ENCODE assay signal across 25 mouse cellular contexts in the genomic region with DNA sequence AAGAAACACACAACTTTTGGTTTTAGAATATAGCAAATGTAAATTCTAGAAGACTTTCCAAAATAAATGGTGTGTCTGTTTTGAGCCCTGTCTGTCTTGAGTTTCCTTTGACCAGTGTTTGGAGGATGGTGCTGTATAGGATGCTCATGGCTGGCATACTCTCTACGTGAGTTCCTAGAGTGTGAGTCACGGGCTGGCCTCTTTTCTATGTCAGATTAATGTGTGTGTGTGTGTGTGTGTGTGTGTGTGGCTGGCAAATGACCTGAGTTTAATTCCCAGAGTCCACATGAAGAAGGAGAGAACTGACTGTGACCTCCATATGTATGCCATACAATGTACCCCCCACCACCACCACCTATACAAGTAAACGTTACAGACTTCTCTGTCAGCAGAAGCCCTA. TPM values are rescaled to one million over a fixed set of nuclear protein-coding genes. Genes with fewer than 3 reads are reported as not detected.
A peak's percentile ranks its signal among the peaks of the same experiment; 100 is the strongest.
DNase-seq lines count a peak whose midpoint lies in the region; ATAC-seq and TF ChIP-seq lines count a peak whose summit lies in the region.
"Had no signal": no experiment of that assay in that cellular context is flagged by ENCODE, and none has a peak within 500 bp of the region (broad histone marks: within the 10 kb centered on the region; RNA-seq: fewer than 3 reads in every experiment).

No protein-coding gene starts in this region.

- intact Hi-C loops in heart, postnatal 14 days (cut with DNase I): no loop called here

- ATAC-seq in intestine, postnatal 0 days: no peak
- ATAC-seq in intestine, embryonic 16.5 days: no peak
- ATAC-seq: activated CD4-positive, CD25-positive, alpha-beta regulatory T cell, adult 4 months; CD4-positive, CD25-positive, alpha-beta regulatory T cell, adult 4 months; Patski had no signal

- H3K9ac ChIP-seq in intestine, postnatal 0 days (ENCODE audit: low read depth, low read length): no peak overlapping the region
- H3K9ac ChIP-seq in intestine, embryonic 16.5 days (ENCODE audit: low read depth, low read length): no peak overlapping the region

- no peak overlapping the region for H3K4me2 ChIP-seq in intestine, postnatal 0 days (replicated peaks; ENCODE audit: low read depth)
- no peak overlapping the region for H3K4me2 ChIP-seq in intestine, embryonic 16.5 days (ENCODE audit: low read depth, low read length)

- peaks cover 64% of the 10 kb centered on the region for H3K36me3 ChIP-seq in intestine, postnatal 0 days (ENCODE audit: control insufficient read depth, insufficient read depth)
- H3K36me3 ChIP-seq in intestine, embryonic 16.5 days (ENCODE audit: control insufficient read depth, insufficient read depth, low read length): peaks cover 18% of the 10 kb centered on the region

- 81% methylated on average over 3 of the region's 3 CpGs for WGBS in intestine, postnatal 0 days
- 77% methylated on average over 3 of the region's 3 CpGs for WGBS in intestine, embryonic 16.5 days

- H3K9me3 ChIP-seq in intestine, postnatal 0 days (ENCODE audit: control insufficient read depth): no peaks in the 10 kb centered on the region
- no peaks in the 10 kb centered on the region for H3K9me3 ChIP-seq in intestine, embryonic 16.5 days (ENCODE audit: control insufficient read depth, low read length)
- H3K9me3 ChIP-seq: G1E had no signal

- no peaks in the 10 kb centered on the region for H3K27me3 ChIP-seq in intestine, postnatal 0 days (replicated peaks; ENCODE audit: control insufficient read depth, insufficient read depth, low read length)
- H3K27me3 ChIP-seq in intestine, embryonic 16.5 days (replicated peaks; ENCODE audit: control insufficient read depth, insufficient read depth, low read length): no peaks in the 10 kb centered on the region
- H3K27me3 ChIP-seq: CH12.LX, Patski had no signal

- DNase-seq in 3T3-L1 (ENCODE audit: low read depth, low spot score) (peak; percentile 82), NIH3T3 (ENCODE audit: low read depth) (peak; percentile 74)
- DNase-seq in Muller cell, postnatal 12 days (ENCODE audit: inconsistent ontology term): peak; percentile 45
- DNase-seq in heart, postnatal 14 days: no peak
- no peak for DNase-seq in retina, embryonic 14.5 days (ENCODE audit: low spot score)
- DNase-seq in urinary bladder, postnatal 25 days (ENCODE audit: low spot score): no peak
- DNase-seq: adrenal gland, adult 2 months; adrenal gland, adult 8-10 months; adrenal gland, postnatal 10 days; adrenal gland, postnatal 14 days; adrenal gland, postnatal 25 days; adrenal gland, postnatal 36 days; B cell, adult 2 months; cerebellum, adult 11 months; cerebellum, adult 11-12 months; cerebellum, adult 18-20 months; cerebellum, adult 2 months; cerebellum, adult 8-10 months had no signal

- TF ChIP-seq CTCF in intestine, postnatal 0 days (IDR thresholded peaks at IDR 0.05; ENCODE audit: low read depth): no peak

- no peak overlapping the region for H3K4me3 ChIP-seq in intestine, postnatal 0 days (ENCODE audit: low read depth, low read length)
- no peak overlapping the region for H3K4me3 ChIP-seq in intestine, embryonic 16.5 days (ENCODE audit: low read length)

- H3K27ac ChIP-seq in intestine, postnatal 0 days (ENCODE audit: low read depth, low read length): peak overlapping the region; percentile 28; the same call in 1 of the 2 replicates
- H3K27ac ChIP-seq in intestine, embryonic 16.5 days (ENCODE audit: low read length): no peak overlapping the region

- no peaks in the 10 kb centered on the region for H3K4me1 ChIP-seq in intestine, postnatal 0 days (replicated peaks; ENCODE audit: control insufficient read depth, insufficient read depth, low read length)
- no peaks in the 10 kb centered on the region for H3K4me1 ChIP-seq in intestine, embryonic 16.5 days (ENCODE audit: control insufficient read depth, insufficient read depth, low read length)

RNA-seq across cellular contexts. Expression of gene Itpa, which starts 14.1 kb away (rescaled TPM):
- polyA plus RNA-seq in intestine, postnatal 0 days (2015; fragmentation: Nextera tagmentation; extraction: Ambion mirVana): 59.1 and 60.8 TPM in 2 replicates
- 72.2 and 81.0 TPM in 2 replicates for polyA plus RNA-seq in intestine, embryonic 16.5 days (2015; fragmentation: Nextera tagmentation; extraction: Ambion mirVana)
- 10 to 100 TPM; 19.8 to 20.2 TPM for total RNA-seq in heart, postnatal 14 days (2021)

RNA-seq across cellular contexts. Expression of gene Slc4a11, which starts 15.8 kb away (rescaled TPM):
- polyA plus RNA-seq in intestine, postnatal 0 days (2015; fragmentation: Nextera tagmentation; extraction: Ambion mirVana): 0.14 TPM in 1 of 2 replicates, not detected in the other
- 0.22 and 0.24 TPM in 2 replicates for polyA plus RNA-seq in intestine, embryonic 16.5 days (2015; fragmentation: Nextera tagmentation; extraction: Ambion mirVana)
- under 1 TPM; 0.19 to 0.32 TPM for total RNA-seq in heart, postnatal 14 days (2021)

RNA-seq across cellular contexts. Expression of gene Ddrgk1, which starts 17.1 kb away (rescaled TPM):
- polyA plus RNA-seq in intestine, postnatal 0 days (2015; fragmentation: Nextera tagmentation; extraction: Ambion mirVana): 118 and 120 TPM in 2 replicates
- 87.1 and 88.0 TPM in 2 replicates for polyA plus RNA-seq in intestine, embryonic 16.5 days (2015; fragmentation: Nextera tagmentation; extraction: Ambion mirVana)
- 10 to 100 TPM; 53.3 to 62.4 TPM for total RNA-seq in heart, postnatal 14 days (2021)

RNA-seq across cellular contexts. Expression of gene Lzts3, which starts 38.9 kb away (rescaled TPM):
- polyA plus RNA-seq in intestine, postnatal 0 days (2015; fragmentation: Nextera tagmentation; extraction: Ambion mirVana): 9.7 and 11.4 TPM in 2 replicates
- 15.0 and 19.0 TPM in 2 replicates for polyA plus RNA-seq in intestine, embryonic 16.5 days (2015; fragmentation: Nextera tagmentation; extraction: Ambion mirVana)
- total RNA-seq in heart, postnatal 14 days (2021): 1 to 10 TPM; 3.3 to 4.6 TPM

RNA-seq across cellular contexts. Expression of gene Ubox5, which starts 51.7 kb away (rescaled TPM):
- polyA plus RNA-seq in intestine, postnatal 0 days (2015; fragmentation: Nextera tagmentation; extraction: Ambion mirVana): 4.2 and 4.5 TPM in 2 replicates
- polyA plus RNA-seq in intestine, embryonic 16.5 days (2015; fragmentation: Nextera tagmentation; extraction: Ambion mirVana): 11.7 and 12.0 TPM in 2 replicates
- 1 to 10 TPM; 4.2 to 4.5 TPM for total RNA-seq in heart, postnatal 14 days (2021)

Comparison
In these comparisons a context has a peak if more than half of its experiments do, and no peak if none do; other contexts are left out.
1. DNase-seq: peak in 3T3-L1 (single experiment), Muller cell, postnatal 12 days (single experiment) and NIH3T3 (single experiment); none in heart, postnatal 14 days (0 of 2), retina, embryonic 14.5 days (single experiment) and urinary bladder, postnatal 25 days (single experiment).